Mouse (Mus musculus) embryonic facial prominence, embryonic 15.5 days (tissue): ENCODE results near the gene Slc9a3r1. TPM values are rescaled to one million over a fixed set of nuclear protein-coding genes. Genes with fewer than 3 reads are reported as not detected.
A peak's percentile ranks its signal among the peaks of the same experiment; 100 is the strongest.

Experiments
- ATAC-seq: fragments of 200-750 bp; cut with Nextera tagmentation; 2 replicates; pipeline ENCODE4 v1.8.0; 2017; ENCODE audit warnings: low read depth, moderate TSS enrichment; ENCODE audit not compliant: insufficient number of reproducible peaks, low FRiP score, low TSS enrichment
- H3K27ac ChIP-seq: fragments of 300-500 bp; sonication (generic); replicated peaks from 2 replicates; pipeline ENCODE4 v1.5.1; 2015; ENCODE audit warnings: mild to moderate bottlenecking, inconsistent platforms
- H3K27me3 ChIP-seq: fragments of 300-500 bp; sonication (generic); 2 replicates; pipeline ENCODE4 v1.6.1; 2015; ENCODE audit warnings: inconsistent platforms
- H3K36me3 ChIP-seq: fragments of 300-500 bp; sonication (generic); 2 replicates; pipeline ENCODE4 v1.6.1; 2015; ENCODE audit warnings: mild to moderate bottlenecking, inconsistent platforms
- H3K4me1 ChIP-seq: fragments of 300-500 bp; sonication (generic); 2 replicates; pipeline ENCODE4 v1.6.1; 2015; ENCODE audit warnings: inconsistent platforms
- H3K4me2 ChIP-seq: fragments of 300-500 bp; sonication (generic); replicated peaks from 2 replicates; pipeline ENCODE4 v1.6.1; 2015; ENCODE audit warnings: mild to moderate bottlenecking, inconsistent platforms
- H3K4me3 ChIP-seq: fragments of 300-500 bp; sonication (generic); replicated peaks from 2 replicates; pipeline ENCODE4 v1.5.1; 2015; ENCODE audit warnings: mild to moderate bottlenecking, inconsistent platforms
- H3K9ac ChIP-seq: fragments of 300-500 bp; sonication (generic); 2 replicates; pipeline ENCODE4 v1.6.1; 2015; ENCODE audit warnings: inconsistent platforms
- H3K9me3 ChIP-seq: fragments of 300-500 bp; sonication (generic); replicated peaks from 2 replicates; pipeline ENCODE4 v1.6.1; 2016; ENCODE audit warnings: inconsistent platforms
- WGBS: fragments of 180-500 bp; shearing (Covaris S2); methylation state at CpG from one replicate; pipeline ENCODE4 v1.1.7; 2015; 5-methylcytosine and 5-hydroxymethylcytosine counted together
- polyA plus RNA-seq: library from polyadenylated mRNA; unstranded; fragments of >200 nt; fragmentation: Nextera tagmentation; extraction: Ambion mirVana; gene quantifications from 2 replicates; pipeline ENCODE4 v1.2.1, GENCODE M21; 2015

Gene Slc9a3r1
- polyA plus RNA-seq, 1 experiment from 2014 or later = 51.8 TPM

DNA sequence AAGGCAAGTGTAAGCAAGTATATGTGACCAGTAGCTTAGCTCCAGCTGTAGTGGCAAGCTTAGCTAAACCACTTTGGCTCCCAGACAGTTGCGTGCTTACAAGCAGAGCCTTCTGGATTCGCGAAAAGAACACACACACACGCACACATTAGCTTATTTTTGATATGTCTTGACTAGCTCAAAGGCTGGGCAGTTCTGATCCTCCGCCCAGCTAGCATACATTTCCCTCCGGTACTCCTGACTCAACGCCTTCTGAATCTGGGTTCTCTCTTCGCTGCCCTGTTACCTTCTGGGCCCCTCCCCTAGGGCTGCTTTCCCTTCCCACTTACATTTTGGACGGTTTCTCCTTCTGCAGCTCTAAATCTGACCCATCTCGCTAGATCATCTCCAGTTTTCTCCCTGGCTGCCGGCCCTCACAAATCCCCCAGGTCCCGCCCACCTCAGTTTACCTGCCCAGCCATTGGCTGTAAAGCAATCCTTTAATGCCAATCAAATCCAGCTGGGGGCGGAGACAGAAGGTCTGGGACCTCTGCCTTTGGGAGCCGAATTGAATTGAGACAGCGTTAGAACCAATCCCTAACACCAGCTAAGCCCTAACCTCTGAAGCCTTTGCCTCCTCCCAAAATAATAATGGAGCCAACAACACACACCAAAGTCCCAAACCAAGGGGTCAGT lies 11.2 kb upstream of the Slc9a3r1 start:
- Histone ChIP-seq H3K9me3 (no peaks in the 10 kb centered on the region), H3K4me2 (peak overlapping the region; percentile 44), H3K36me3 (no peaks in the 10 kb centered on the region), H3K4me3 (peak overlapping the region; percentile 29), H3K27ac (no peak overlapping the region), H3K27me3 (peaks cover 40% of the 10 kb centered on the region), H3K4me1 (peaks cover 18% of the 10 kb centered on the region; the same call in 1 of the 2 replicates), H3K9ac (no peak overlapping the region; the same call in 1 of the 2 replicates)
- 5% methylated on average over 15 of the region's 15 CpGs for WGBS
- ATAC-seq = no peak

DNA sequence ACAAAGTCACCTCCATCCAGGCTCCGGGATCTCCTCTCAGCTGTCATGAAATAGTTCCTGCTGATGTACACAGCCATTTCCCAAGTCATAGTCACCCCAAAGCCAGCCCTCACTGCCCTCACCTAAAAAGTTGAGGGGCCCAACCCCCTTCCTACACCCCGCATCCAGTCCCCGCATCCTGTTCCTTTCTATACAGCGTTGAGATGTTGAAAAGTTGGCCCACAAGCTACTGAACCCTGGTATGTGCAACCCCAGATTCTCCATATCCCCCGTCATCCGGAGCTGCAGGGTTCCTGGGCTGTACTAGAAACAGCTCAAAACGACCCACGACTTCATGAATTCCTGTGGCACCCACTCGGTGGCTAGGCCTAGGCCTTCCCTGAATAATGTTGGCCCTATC lies 10.1 kb upstream of the Slc9a3r1 start:
- 80% methylated on average over 9 of the region's 9 CpGs for WGBS
- Histone ChIP-seq H3K4me3 (no peak overlapping the region), H3K36me3 (no peaks in the 10 kb centered on the region), H3K4me1 (peaks cover 20% of the 10 kb centered on the region; the same call in 1 of the 2 replicates), H3K27me3 (peaks cover 40% of the 10 kb centered on the region), H3K9me3 (no peaks in the 10 kb centered on the region), H3K4me2 (no peak overlapping the region), H3K9ac (no peak overlapping the region), H3K27ac (no peak overlapping the region)
- no peak for ATAC-seq

DNA sequence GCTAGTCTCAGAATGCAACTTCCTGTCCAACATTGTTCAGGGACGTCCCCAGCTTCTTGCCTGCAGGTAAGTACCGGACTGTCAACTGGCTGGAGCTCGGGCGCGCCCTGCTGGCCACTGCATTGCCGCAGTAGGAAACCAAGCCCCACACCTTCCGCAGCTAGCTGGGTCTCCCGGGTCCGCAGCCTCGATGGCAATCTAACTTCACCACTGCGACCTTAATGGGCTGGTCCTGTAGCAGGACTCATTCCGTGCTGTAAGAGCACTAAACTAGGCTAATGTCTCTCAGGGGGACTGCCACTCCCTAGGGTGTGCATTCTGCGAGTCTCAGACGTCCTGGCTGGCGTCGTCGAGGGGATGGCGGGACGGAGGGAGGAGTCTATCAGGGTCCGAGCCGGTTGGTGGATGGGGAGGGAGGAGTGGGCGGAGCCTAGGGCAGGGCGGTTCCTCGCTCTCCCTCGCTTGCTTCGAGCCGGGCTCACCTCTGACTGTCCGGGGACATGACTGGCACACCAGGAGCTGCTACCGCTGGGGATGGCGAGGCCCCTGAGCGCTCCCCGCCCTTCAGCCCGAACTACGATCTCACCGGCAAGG lies 9.3 kb upstream of the Slc9a3r1 start:
- no peaks in the 10 kb centered on the region for H3K9me3 ChIP-seq
- ATAC-seq = peak; percentile 63
- H3K4me2 ChIP-seq = peak overlapping the region; percentile 49
- H3K4me3 ChIP-seq = peak overlapping the region; percentile 31
- peaks cover 40% of the 10 kb centered on the region for H3K27me3 ChIP-seq
- no peak overlapping the region for H3K9ac ChIP-seq
- WGBS = under 1% methylated on average over 35 of the region's 35 CpGs
- H3K36me3 ChIP-seq = no peaks in the 10 kb centered on the region
- H3K4me1 ChIP-seq = peaks cover 23% of the 10 kb centered on the region; the same call in 1 of the 2 replicates
- no peak overlapping the region for H3K27ac ChIP-seq

DNA sequence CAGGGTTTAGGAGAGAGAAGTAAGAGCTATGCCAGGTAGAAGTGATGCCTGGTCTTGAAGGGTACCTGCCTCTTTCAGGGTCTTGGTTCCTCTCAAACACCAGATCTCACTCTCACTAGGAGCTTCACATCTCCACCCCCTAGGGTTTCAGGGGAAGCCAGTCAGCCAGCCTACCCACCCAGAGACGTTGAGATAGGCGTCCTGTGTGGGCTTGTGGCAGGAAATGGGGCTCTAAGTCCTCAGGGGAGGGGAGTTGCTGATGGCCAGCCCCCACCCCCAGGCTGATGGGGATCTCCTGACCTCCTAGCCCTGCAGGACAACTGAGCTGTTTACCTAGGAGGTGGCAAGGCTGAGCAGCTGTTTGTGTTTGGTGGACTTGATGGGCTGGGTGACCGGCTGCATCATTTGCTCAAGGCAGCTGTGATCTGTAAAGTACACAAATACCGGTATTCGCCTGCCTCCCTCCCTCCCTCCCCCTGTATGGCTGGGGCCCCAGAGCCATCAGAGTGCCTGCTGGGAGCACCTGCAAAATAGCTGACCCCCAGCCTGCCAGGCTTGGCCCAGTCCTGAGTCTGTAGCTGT lies 8.0 kb upstream of the Slc9a3r1 start:
- Histone ChIP-seq H3K36me3 (no peaks in the 10 kb centered on the region), H3K27me3 (peaks cover 40% of the 10 kb centered on the region), H3K4me2 (no peak overlapping the region), H3K4me1 (peaks cover 23% of the 10 kb centered on the region; the same call in 1 of the 2 replicates), H3K4me3 (no peak overlapping the region), H3K27ac (no peak overlapping the region), H3K9ac (no peak overlapping the region), H3K9me3 (no peaks in the 10 kb centered on the region)
- 12% methylated on average over 5 of the region's 5 CpGs for WGBS
- ATAC-seq = no peak

GRCm38 (mm10) chr11:115157933-115158719 lies 5.0 kb upstream of the Slc9a3r1 start:
- WGBS = 22% methylated on average over 12 of the region's 12 CpGs
- no peak overlapping the region for H3K4me2 ChIP-seq
- no peak overlapping the region for H3K4me3 ChIP-seq
- H3K9me3 ChIP-seq = no peaks in the 10 kb centered on the region
- no peak for ATAC-seq
- no peaks in the 10 kb centered on the region for H3K36me3 ChIP-seq
- no peak overlapping the region for H3K27ac ChIP-seq
- peaks cover 22% of the 10 kb centered on the region for H3K4me1 ChIP-seq
- H3K9ac ChIP-seq = no peak overlapping the region
- H3K27me3 ChIP-seq = peaks cover 39% of the 10 kb centered on the region

DNA sequence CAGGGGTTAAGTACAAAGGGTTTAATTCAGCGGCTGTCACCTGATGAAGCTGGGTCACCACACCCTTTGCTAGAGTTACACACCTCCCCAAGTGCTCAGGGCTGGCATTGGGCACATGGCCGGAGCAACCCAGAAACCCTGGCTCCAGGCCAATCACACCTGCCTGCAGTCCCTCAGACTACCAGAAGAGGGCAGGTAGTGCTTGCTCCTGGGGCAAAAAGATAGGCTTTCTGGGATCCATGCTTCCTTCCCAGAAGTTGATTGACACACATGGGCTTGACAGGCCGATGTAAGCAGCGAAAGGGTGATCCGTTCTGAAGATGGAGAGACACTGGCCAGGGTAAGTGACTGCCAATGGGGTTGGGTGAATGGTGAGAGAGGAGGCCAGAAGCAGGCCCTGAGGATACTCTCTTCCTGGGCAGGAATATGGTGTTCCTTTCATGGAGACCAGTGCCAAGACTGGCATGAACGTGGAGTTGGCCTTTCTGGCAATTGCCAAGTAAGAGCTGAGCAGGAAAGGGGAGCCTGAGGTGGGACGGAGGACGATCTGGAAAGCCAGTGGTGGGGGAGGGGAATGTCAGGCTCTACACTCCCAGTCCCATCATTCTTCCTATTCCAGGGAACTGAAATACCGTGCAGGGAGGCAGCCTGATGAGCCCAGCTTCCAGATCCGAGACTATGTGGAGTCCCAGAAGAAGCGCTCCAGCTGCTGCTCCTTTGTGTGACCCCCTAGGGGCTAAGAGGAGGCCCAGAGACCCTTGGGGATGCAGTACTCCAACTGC lies 2.9 kb upstream of the Slc9a3r1 start:
- Histone ChIP-seq H3K36me3 (no peaks in the 10 kb centered on the region), H3K9ac (no peak overlapping the region), H3K4me1 (peaks cover 34% of the 10 kb centered on the region), H3K9me3 (no peaks in the 10 kb centered on the region), H3K4me3 (no peak overlapping the region), H3K27ac (no peak overlapping the region), H3K4me2 (no peak overlapping the region), H3K27me3 (peaks cover 39% of the 10 kb centered on the region)
- WGBS = 47% methylated on average over 11 of the region's 11 CpGs
- no peak for ATAC-seq

GRCm38 (mm10) chr11:115160883-115161577 lies 2.1 kb upstream of the Slc9a3r1 start:
- Histone ChIP-seq H3K9me3 (no peaks in the 10 kb centered on the region), H3K27me3 (peaks cover 39% of the 10 kb centered on the region), H3K9ac (no peak overlapping the region), H3K4me1 (peaks cover 35% of the 10 kb centered on the region), H3K4me2 (no peak overlapping the region), H3K36me3 (no peaks in the 10 kb centered on the region), H3K27ac (no peak overlapping the region), H3K4me3 (no peak overlapping the region)
- WGBS = 27% methylated on average over 10 of the region's 10 CpGs
- ATAC-seq = no peak

- no peak for ATAC-seq
- H3K36me3 ChIP-seq = no peaks in the 10 kb centered on the region
- H3K27me3 ChIP-seq = peaks cover 42% of the 10 kb centered on the region
- WGBS = 62% methylated on average over 9 of the region's 9 CpGs
- H3K4me2 ChIP-seq = no peak overlapping the region
- no peak overlapping the region for H3K9ac ChIP-seq
- no peak overlapping the region for H3K27ac ChIP-seq
- H3K4me1 ChIP-seq = peaks cover 35% of the 10 kb centered on the region
- H3K4me3 ChIP-seq = no peak overlapping the region
- H3K9me3 ChIP-seq = no peaks in the 10 kb centered on the region
These were observed 1.4 kb upstream of the Slc9a3r1 start for GRCm38 (mm10) chr11:115161578-115162204.

DNA sequence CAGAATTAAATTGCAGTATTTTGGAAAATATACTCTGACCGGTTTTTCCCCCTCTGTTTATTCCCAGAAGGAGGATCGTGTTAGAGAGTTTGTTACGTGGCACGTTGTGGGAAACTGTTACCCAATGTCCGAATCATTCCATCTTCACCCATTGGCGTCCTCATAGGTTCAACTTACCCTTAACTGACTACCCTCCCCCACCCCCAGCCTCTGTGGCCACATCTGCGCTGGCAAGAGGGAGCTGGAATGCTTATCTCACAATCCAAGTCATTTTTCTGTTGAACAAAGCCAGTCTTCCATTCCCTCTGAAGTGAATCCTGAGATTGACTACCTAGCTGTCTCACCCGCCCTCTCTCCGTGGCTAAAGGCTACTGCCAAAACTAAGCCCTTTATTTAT lies 938 bp upstream of the Slc9a3r1 start:
- H3K4me1 ChIP-seq = peaks cover 35% of the 10 kb centered on the region
- peaks cover 42% of the 10 kb centered on the region for H3K27me3 ChIP-seq
- H3K9ac ChIP-seq = no peak overlapping the region
- peak overlapping the region; percentile 65 for H3K4me3 ChIP-seq
- ATAC-seq = no peak
- H3K27ac ChIP-seq = 0 out of 2 replicates have a peak overlapping the region, but pooled peaks have one; percentile 58
- peak overlapping the region; percentile 94 for H3K4me2 ChIP-seq
- 16% methylated on average over 9 of the region's 9 CpGs for WGBS
- no peaks in the 10 kb centered on the region for H3K36me3 ChIP-seq
- no peaks in the 10 kb centered on the region for H3K9me3 ChIP-seq
